Mouse (Mus musculus) heart, adult 9 months (tissue): ENCODE results near the gene Mrps25.

ENCODE experiments used
- DNase-seq, 2 experiments: peaks; one replicate each; pipeline ENCODE4 v3.0.0; 2022; ENCODE audit warnings: low spot score in 2 of 2

The Mrps25 gene

GRCm38 (mm10) chr6:92126861-92127468, 56.9 kb downstream of the Mrps25 start:
- no peak for DNase-seq

- no peak for DNase-seq
These were observed 59.3 kb downstream of the Mrps25 start for GRCm38 (mm10) chr6:92124547-92124946.
